Mouse (Mus musculus) G1E (cell line): ENCODE measurements around the gene Epc2. TPM values are rescaled to one million over a fixed set of nuclear protein-coding genes. Genes with fewer than 3 reads are reported as not detected.

Experiments used
- ATAC-seq: 2 replicates; pipeline ENCODE4 v1.8.0; 2016; ENCODE audit warnings: mild to moderate bottlenecking; ENCODE audit not compliant: insufficient number of reproducible peaks, poor library complexity, low FRiP score, severe bottlenecking; ENCODE audit errors: extremely low read depth
- DNase-seq: peaks from one replicate; pipeline ENCODE4 v3.0.0; 2012; ENCODE audit warnings: low spot score
- H3K27me3 ChIP-seq: 2 replicates; pipeline ENCODE4 v1.6.1; 2012; ENCODE audit warnings: mild to moderate bottlenecking, low read length, inconsistent platforms; ENCODE audit not compliant: insufficient read depth
- H3K36me3 ChIP-seq: replicated peaks from 2 replicates; pipeline ENCODE3; 2012; ENCODE audit warnings: mild to moderate bottlenecking, inconsistent platforms
- H3K4me1 ChIP-seq: 2 replicates; pipeline ENCODE4 v1.6.1; 2012; ENCODE audit warnings: low read depth, low read length, inconsistent platforms, mixed read lengths; ENCODE audit not compliant: insufficient read depth
- H3K4me3 ChIP-seq: 2 replicates; pipeline ENCODE4 v1.5.1; 2012; ENCODE audit warnings: low read depth, mild to moderate bottlenecking, inconsistent platforms, low read length, moderate library complexity, mixed read lengths
- H3K9me3 ChIP-seq: replicated peaks from 2 replicates; pipeline ENCODE4 v1.6.1; 2012; ENCODE audit warnings: inconsistent platforms
- CTCF ChIP-seq: IDR thresholded peaks from 2 replicates; pipeline ENCODE4 v1.5.1; 2012; ENCODE audit warnings: low read depth, low read length, inconsistent platforms, mixed read lengths
- GATA1 ChIP-seq: IDR thresholded peaks from 2 replicates; pipeline ENCODE4 v1.6.1; 2012; ENCODE audit warnings: borderline replicate concordance, low read length, inconsistent platforms, mixed read lengths
- GATA2 ChIP-seq: IDR thresholded peaks from 2 replicates; pipeline ENCODE4 v1.6.1; 2012; ENCODE audit warnings: low read depth, low read length, inconsistent platforms, borderline replicate concordance
- POLR2AphosphoS5 ChIP-seq: IDR thresholded peaks from 2 replicates; pipeline ENCODE4 v1.6.1; 2012; ENCODE audit warnings: low read depth, low read length, inconsistent platforms; ENCODE audit not compliant: insufficient replicate concordance
- TAL1 ChIP-seq: conservative IDR thresholded peaks from 2 replicates; pipeline ENCODE4 v1.6.1; 2012; ENCODE audit warnings: low read depth, low read length, inconsistent platforms, mixed read lengths
- polyA plus RNA-seq: library from polyadenylated mRNA; stranded (reverse); fragments of >175 nt; gene quantifications from 2 replicates; pipeline ENCODE4 v1.2.3, GENCODE M21; 2012
- total RNA-seq, 2 experiments: library from RNA; stranded (forward) in 1 of 2; stranded (reverse) in 1 of 2; fragments of 200-1000 nt in 1 of 2; fragments of >200 nt in 1 of 2; fragmentation: Nextera tagmentation in 1 of 2; gene quantifications; 2 replicates each; pipeline ENCODE4 v1.2.3; 2014 to 2017

Epc2 gene
- total and polyA plus RNA-seq, 3 experiments, result 2.7 to 29.2 (median 28.3) TPM

- no peak for ATAC-seq
- no peak overlapping the region for H3K4me3 ChIP-seq
- TF ChIP-seq TAL1 (no peak), GATA2 (no peak), POLR2AphosphoS5 (no peak), CTCF (no peak), GATA1 (no peak)
Observed at GRCm38 (mm10) chr2:49557339-49557738, 106.1 kb downstream of the Epc2 start.

GRCm38 (mm10) chr2:49558361-49558760 lies 107.1 kb downstream of the Epc2 start:
- no peaks in the 10 kb centered on the region for H3K4me1 ChIP-seq
- no peaks in the 10 kb centered on the region for H3K27me3 ChIP-seq
- no peak overlapping the region for H3K4me3 ChIP-seq
- peaks cover 28% of the 10 kb centered on the region for H3K36me3 ChIP-seq
- no peak for TF ChIP-seq GATA2
- TF ChIP-seq CTCF, result no peak
- TF ChIP-seq TAL1, result no peak
- 0 out of 2 replicates have a peak, but pooled peaks cover 3% of the 10 kb centered on the region for H3K9me3 ChIP-seq
- no peak for DNase-seq
- ATAC-seq, result no peak

More at GRCm38 (mm10) chr2:49557339-49557738, 106.1 kb downstream of the Epc2 start:
- H3K4me1 ChIP-seq, result peaks cover 6% of the 10 kb centered on the region
- H3K27me3 ChIP-seq, result no peaks in the 10 kb centered on the region
- H3K36me3 ChIP-seq, result peaks cover 34% of the 10 kb centered on the region
- H3K9me3 ChIP-seq, result 0 out of 2 replicates have a peak, but pooled peaks cover 3% of the 10 kb centered on the region
- no peak for DNase-seq

- Histone ChIP-seq H3K4me3 (no peak overlapping the region), H3K27me3 (no peaks in the 10 kb centered on the region), H3K9me3 (0 out of 2 replicates have a peak, but pooled peaks cover 3% of the 10 kb centered on the region), H3K36me3 (peaks cover 3% of the 10 kb centered on the region), H3K4me1 (no peaks in the 10 kb centered on the region)
- ATAC-seq (no peak), DNase-seq (no peak)
- TF ChIP-seq TAL1 (no peak), CTCF (no peak), POLR2AphosphoS5 (no peak), GATA2 (no peak), GATA1 (no peak)
Observed at GRCm38 (mm10) chr2:49562688-49563350, 111.5 kb downstream of the Epc2 start.

GRCm38 (mm10) chr2:49569862-49570777 lies 118.8 kb downstream of the Epc2 start:
- no peak for TF ChIP-seq POLR2AphosphoS5
- Histone ChIP-seq H3K4me1 (no peaks in the 10 kb centered on the region), H3K9me3 (no peaks in the 10 kb centered on the region), H3K27me3 (no peaks in the 10 kb centered on the region; the same call in 1 of the 2 replicates), H3K36me3 (no peaks in the 10 kb centered on the region), H3K4me3 (no peak overlapping the region)
- ATAC-seq, result no peak
- DNase-seq, result no peak

GRCm38 (mm10) chr2:49570778-49571101 lies 119.5 kb downstream of the Epc2 start:
- TF ChIP-seq GATA1, result no peak
- no peak for TF ChIP-seq TAL1
- TF ChIP-seq GATA2, result no peak
- no peak for TF ChIP-seq CTCF
- TF ChIP-seq POLR2AphosphoS5, result no peak
- ATAC-seq (no peak), DNase-seq (no peak)
- H3K27me3 ChIP-seq, result no peaks in the 10 kb centered on the region; the same call in 1 of the 2 replicates
- no peaks in the 10 kb centered on the region for H3K4me1 ChIP-seq
- H3K4me3 ChIP-seq, result no peak overlapping the region
- H3K9me3 ChIP-seq, result no peaks in the 10 kb centered on the region
- H3K36me3 ChIP-seq, result no peaks in the 10 kb centered on the region

GRCm38 (mm10) chr2:49571159-49571920 lies 120.1 kb downstream of the Epc2 start:
- ATAC-seq (no peak), DNase-seq (no peak)
- Histone ChIP-seq H3K9me3 (no peaks in the 10 kb centered on the region), H3K36me3 (no peaks in the 10 kb centered on the region), H3K27me3 (no peaks in the 10 kb centered on the region; the same call in 1 of the 2 replicates), H3K4me1 (no peaks in the 10 kb centered on the region), H3K4me3 (no peak overlapping the region)
- TF ChIP-seq POLR2AphosphoS5, result no peak
